ENCODE assay signal across 35 mouse cellular contexts in genomic region chr10:24554091-24554490, GRCm38 (mm10). TPM values are rescaled to one million over a fixed set of nuclear protein-coding genes. Genes with fewer than 3 reads are reported as not detected.
DNase-seq lines count a peak whose midpoint lies in the region; ATAC-seq and TF ChIP-seq lines count a peak whose summit lies in the region.
"Had no signal": no experiment of that assay in that cellular context is flagged by ENCODE, and none has a peak within 500 bp of the region (broad histone marks: within the 10 kb centered on the region; RNA-seq: fewer than 3 reads in every experiment).

No protein-coding gene starts in this region.

- TF ChIP-seq CTCF in testis, adult 2 months (IDR thresholded peaks at IDR 0.05; ENCODE audit: control insufficient read depth, insufficient read depth, insufficient replicate concordance, low read depth, low read length): no peak
- TF ChIP-seq CTCF in C2C12 (IDR thresholded peaks at IDR 0.05; ENCODE audit: control insufficient read depth, insufficient read depth, insufficient read length): no peak

- WGBS in forebrain, embryonic 14.5 days: 83% methylated on average over 2 of the region's 2 CpGs

- no peak overlapping the region for H3K9ac ChIP-seq in forebrain, embryonic 14.5 days (ENCODE audit: low read length)
- H3K9ac ChIP-seq: embryonic facial prominence, embryonic 13.5 days; forebrain, embryonic 12.5 days; forebrain, postnatal 0 days; heart, embryonic 12.5 days; heart, embryonic 15.5 days; hindbrain, embryonic 14.5 days had no signal

- intact Hi-C loops in heart, postnatal 10 days (cut with DNase I): no loop called here

- H3K4me3 ChIP-seq in testis, adult 2 months (ENCODE audit: control insufficient read depth, low read depth, low read length): peak overlapping the region; percentile 49
- H3K4me3 ChIP-seq in C2C12 (ENCODE audit: insufficient read depth, poor library complexity, severe bottlenecking) (no peak overlapping the region), myocyte (no peak overlapping the region)
- no peak overlapping the region for H3K4me3 ChIP-seq in forebrain, embryonic 14.5 days (ENCODE audit: low read depth, low read length)
- H3K4me3 ChIP-seq: embryonic facial prominence, embryonic 10.5 days; embryonic facial prominence, embryonic 13.5 days; erythroblast, embryonic 14.5 days; forebrain, embryonic 12.5 days; gastrocnemius, adult 2 months; heart, embryonic 12.5 days; heart, embryonic 15.5 days had no signal

- no peak overlapping the region for H3K27ac ChIP-seq in testis, adult 2 months (ENCODE audit: control insufficient read depth, insufficient read depth, low read depth, low read length)
- no peak overlapping the region for H3K27ac ChIP-seq in forebrain, embryonic 14.5 days (ENCODE audit: low read depth, low read length)
- H3K27ac ChIP-seq: embryonic facial prominence, embryonic 10.5 days; embryonic facial prominence, embryonic 13.5 days; forebrain, embryonic 12.5 days; gastrocnemius, adult 2 months; heart, embryonic 15.5 days; hindbrain, embryonic 14.5 days; hindbrain, postnatal 0 days had no signal

- peak overlapping the region; percentile 13 for H3K4me2 ChIP-seq in myocyte (ENCODE audit: low read depth)
- no peak overlapping the region for H3K4me2 ChIP-seq in forebrain, embryonic 14.5 days (ENCODE audit: low read length)
- H3K4me2 ChIP-seq: embryonic facial prominence, embryonic 13.5 days; forebrain, embryonic 12.5 days; heart, embryonic 12.5 days; heart, embryonic 15.5 days; hindbrain, embryonic 14.5 days had no signal

- no peaks in the 10 kb centered on the region for H3K79me3 ChIP-seq in C2C12 (ENCODE audit: low read depth)

- no peaks in the 10 kb centered on the region for H3K4me1 ChIP-seq in testis, adult 2 months (ENCODE audit: control insufficient read depth, insufficient read depth, low read length)
- no peaks in the 10 kb centered on the region for H3K4me1 ChIP-seq in forebrain, embryonic 14.5 days (ENCODE audit: control insufficient read depth, insufficient read depth, low read length)
- H3K4me1 ChIP-seq: embryonic facial prominence, embryonic 10.5 days; embryonic facial prominence, embryonic 13.5 days; forebrain, embryonic 12.5 days; heart, embryonic 15.5 days had no signal

- no peak for ATAC-seq in forebrain, embryonic 14.5 days
- ATAC-seq: activated CD4-positive, CD25-positive, alpha-beta regulatory T cell, adult 4 months; CD4-positive, CD25-positive, alpha-beta regulatory T cell, adult 4 months; forebrain, postnatal 0 days; hindbrain, postnatal 0 days; inflammation-experienced regulatory T-cells, adult 6 months; intestine, embryonic 16.5 days had no signal

- H3K9me3 ChIP-seq in forebrain, embryonic 14.5 days (replicated peaks; ENCODE audit: control insufficient read depth, low read length): no peaks in the 10 kb centered on the region
- H3K9me3 ChIP-seq: embryonic facial prominence, embryonic 10.5 days; embryonic facial prominence, embryonic 13.5 days; forebrain, embryonic 12.5 days; heart, embryonic 12.5 days; heart, embryonic 15.5 days had no signal

- no peak for DNase-seq in testis, postnatal 10 days (ENCODE audit: low spot score)
- peak; percentile 31 for DNase-seq in NIH3T3 (ENCODE audit: low read depth)
- DNase-seq in retina, postnatal 1 day: no peak
- no peak for DNase-seq in forebrain, embryonic 14.5 days (ENCODE audit: low spot score)
- DNase-seq in heart, postnatal 10 days: no peak
- DNase-seq: adrenal gland, adult 8-10 months; adrenal gland, postnatal 25 days; B cell, adult 2 months; cerebellum, adult 11 months; cerebellum, adult 8-10 months; cerebellum, postnatal 10 days; cerebellum, postnatal 36 days; embryo, embryonic 11 days; forebrain, postnatal 0 days; gastrocnemius, adult 2 months; gastrocnemius, postnatal 14 days; heart, adult 18-20 months; heart, postnatal 14 days; heart, postnatal 4 days; kidney, adult 18-20 months had no signal

- no peaks in the 10 kb centered on the region for H3K36me3 ChIP-seq in testis, adult 2 months (ENCODE audit: control insufficient read depth, insufficient read depth, low read length)
- H3K36me3 ChIP-seq in C2C12 (ENCODE audit: control insufficient read depth, insufficient read depth) (no peaks in the 10 kb centered on the region), myocyte (ENCODE audit: control insufficient read depth, insufficient read depth) (no peaks in the 10 kb centered on the region)
- no peaks in the 10 kb centered on the region for H3K36me3 ChIP-seq in forebrain, embryonic 14.5 days (ENCODE audit: control insufficient read depth, insufficient read depth, low read length)
- H3K36me3 ChIP-seq: embryonic facial prominence, embryonic 10.5 days; embryonic facial prominence, embryonic 13.5 days; forebrain, embryonic 12.5 days; heart, embryonic 12.5 days; heart, embryonic 15.5 days had no signal

- no peaks in the 10 kb centered on the region for H3K27me3 ChIP-seq in testis, adult 2 months (ENCODE audit: control insufficient read depth, insufficient read depth, low read length)
- H3K27me3 ChIP-seq in C2C12 (ENCODE audit: control insufficient read depth, insufficient read depth, insufficient read length) (no peaks in the 10 kb centered on the region), myocyte (ENCODE audit: control insufficient read depth, insufficient read depth, insufficient read length) (no peaks in the 10 kb centered on the region)
- H3K27me3 ChIP-seq in forebrain, embryonic 14.5 days (replicated peaks; ENCODE audit: control insufficient read depth, insufficient read depth, low read length): no peaks in the 10 kb centered on the region
- H3K27me3 ChIP-seq: embryonic facial prominence, embryonic 13.5 days; forebrain, embryonic 12.5 days; heart, embryonic 12.5 days; heart, embryonic 15.5 days had no signal

- no peak for TF ChIP-seq POLR2A in testis, adult 2 months (IDR thresholded peaks at IDR 0.05; ENCODE audit: control insufficient read depth, low read depth, low read length)
- no peak for TF ChIP-seq POLR2A in myocyte (IDR thresholded peaks at IDR 0.05; ENCODE audit: insufficient read length, low read depth)

- H3ac ChIP-seq in C2C12 (ENCODE audit: control insufficient read depth, insufficient read length, low read depth) (no peak overlapping the region), myocyte (ENCODE audit: control insufficient read depth, insufficient read length) (no peak overlapping the region)

- H3K79me2 ChIP-seq in C2C12 (ENCODE audit: control insufficient read depth, insufficient read depth) (no peaks in the 10 kb centered on the region), myocyte (ENCODE audit: control insufficient read depth, insufficient read depth) (no peaks in the 10 kb centered on the region)

TF ChIP-seq in C2C12, 6 proteins besides CTCF, POLR2A, EP300 and RAD21:
- TF ChIP-seq USF1 (IDR thresholded peaks at IDR 0.05; ENCODE audit: low read depth) (no peak), MYOG (IDR thresholded peaks at IDR 0.05; ENCODE audit: control insufficient read depth, extremely low read depth, insufficient read length) (no peak), MAX (IDR thresholded peaks at IDR 0.05) (no peak), MYOD1 (IDR thresholded peaks at IDR 0.05; ENCODE audit: control insufficient read depth, insufficient read length, low read depth) (peak; percentile 6), FOSL1 (IDR thresholded peaks at IDR 0.05; ENCODE audit: insufficient read depth, low read length, poor library complexity, severe bottlenecking) (peak; percentile 78), CEBPB (IDR thresholded peaks at IDR 0.05; ENCODE audit: low read depth) (no peak)

TF ChIP-seq in myocyte, 11 proteins besides CTCF, POLR2A, EP300 and RAD21:
- TF ChIP-seq SRF (IDR thresholded peaks at IDR 0.05; ENCODE audit: control insufficient read depth, insufficient read length, low read depth) (no peak), MYOG (IDR thresholded peaks at IDR 0.05; ENCODE audit: control insufficient read depth in 1 of 3, insufficient read depth in 1 of 3, insufficient read length in 2 of 3, low read depth in 2 of 3) (no peak), POLR2AphosphoS2 (IDR thresholded peaks at IDR 0.05; ENCODE audit: insufficient read length, low read depth) (no peak), TCF3 (IDR thresholded peaks at IDR 0.05; ENCODE audit: insufficient read length, low read depth) (no peak), TCF12 (IDR thresholded peaks at IDR 0.05; ENCODE audit: insufficient read depth, poor library complexity, severe bottlenecking) (no peak), MYOD1 (IDR thresholded peaks at IDR 0.05; ENCODE audit: control insufficient read depth in 1 of 3, insufficient read length in 2 of 3, low read depth in 2 of 3) (no peak), MAX (IDR thresholded peaks at IDR 0.05; ENCODE audit: low read depth) (no peak), CEBPB (IDR thresholded peaks at IDR 0.05; ENCODE audit: insufficient read depth, poor library complexity, severe bottlenecking) (no peak), REST (IDR thresholded peaks at IDR 0.05; ENCODE audit: insufficient read depth, insufficient read length) (no peak), E2F4 (IDR thresholded peaks at IDR 0.05; ENCODE audit: insufficient read depth) (no peak), USF1 (IDR thresholded peaks at IDR 0.05; ENCODE audit: low read depth) (no peak)

RNA-seq across cellular contexts. Expression of gene Ccn2, which starts 41.2 kb away (rescaled TPM):
- polyA plus RNA-seq in testis, adult 2 months (2012; rRNA removed): 26.7 and 32.8 TPM in 2 replicates
- polyA plus RNA-seq in C2C12 (2012; fragmentation: generic; extraction: Trizol) (55.2 TPM), myocyte (2012; fragmentation: generic; extraction: Trizol) (7.2 TPM)
- polyA plus RNA-seq in forebrain, embryonic 14.5 days (2014; fragmentation: Nextera tagmentation; extraction: Ambion mirVana): 1.8 and 2.4 TPM in 2 replicates
- total RNA-seq in heart, postnatal 10 days (2021): 10 to 100 TPM; 68.0 to 97.9 TPM
- polyA plus RNA-seq: activated CD4-positive, CD25-positive, alpha-beta regulatory T cell, adult 4 months; CD4-positive, CD25-positive, alpha-beta regulatory T cell, adult 4 months; erythroblast, embryonic 14.5 days; inflammation-experienced regulatory T-cells, adult 6 months had no signal
